9 mouse cellular contexts compared by ENCODE assay signal in genomic region chr9:62553366-62553940, GRCm38 (mm10). TPM values are rescaled to one million over a fixed set of nuclear protein-coding genes. Genes with fewer than 3 reads are reported as not detected.
DNase-seq lines count a peak whose midpoint lies in the region; ATAC-seq and TF ChIP-seq lines count a peak whose summit lies in the region.
"Had no signal": no experiment of that assay in that cellular context is flagged by ENCODE, and none has a peak within 500 bp of the region (broad histone marks: within the 10 kb centered on the region; RNA-seq: fewer than 3 reads in every experiment).

No protein-coding gene starts in this region.

- no peaks in the 10 kb centered on the region for H3K27me3 ChIP-seq in kidney, adult 2 months (replicated peaks; ENCODE audit: control insufficient read depth, insufficient read depth, low read length)
- no peaks in the 10 kb centered on the region for H3K27me3 ChIP-seq in kidney, embryonic 15.5 days
- H3K27me3 ChIP-seq in G1E (ENCODE audit: insufficient read depth, low read length): peaks cover 6% of the 10 kb centered on the region; the same call in 1 of the 2 replicates

- H3K4me2 ChIP-seq in kidney, embryonic 15.5 days: no peak overlapping the region

- H3K9me3 ChIP-seq in kidney, embryonic 15.5 days (replicated peaks): no peaks in the 10 kb centered on the region
- H3K9me3 ChIP-seq in G1E (replicated peaks): no peaks in the 10 kb centered on the region
- H3K9me3 ChIP-seq: megakaryocyte, embryonic 14.5 days had no signal

- no peak for TF ChIP-seq POLR2A in kidney, adult 2 months (IDR thresholded peaks at IDR 0.05; ENCODE audit: low read depth, low read length)
- no peak for TF ChIP-seq POLR2A in brain, embryonic 14.5 days (IDR thresholded peaks at IDR 0.05; ENCODE audit: borderline replicate concordance, extremely low read depth, insufficient read depth, insufficient read length, poor library complexity, severe bottlenecking)

- DNase-seq in kidney, adult 2 months: peak; percentile 58
- DNase-seq in G1E (ENCODE audit: low spot score): peak; percentile 50
- DNase-seq in brain, embryonic 14.5 days (ENCODE audit: low read depth): peak; percentile 76
- DNase-seq in gastrocnemius, adult 18-20 months (ENCODE audit: low spot score): peak; percentile 69
- DNase-seq in layer of hippocampus, postnatal 36 days: peak; percentile 75 to 80
- peak; percentile 63 for DNase-seq in ovary, postnatal 14 days (ENCODE audit: low spot score)

- 38% methylated on average over 7 of the region's 7 CpGs for WGBS in kidney, adult 2 months
- WGBS in kidney, embryonic 15.5 days: 39% methylated on average over 7 of the region's 7 CpGs

- H3K27ac ChIP-seq in kidney, adult 2 months (ENCODE audit: insufficient read depth, low read depth, low read length): no peak overlapping the region
- H3K27ac ChIP-seq in kidney, embryonic 15.5 days: no peak overlapping the region

- no peaks in the 10 kb centered on the region for H3K36me3 ChIP-seq in kidney, adult 2 months (ENCODE audit: control insufficient read depth, insufficient read depth, low read length)
- no peaks in the 10 kb centered on the region for H3K36me3 ChIP-seq in kidney, embryonic 15.5 days
- no peaks in the 10 kb centered on the region for H3K36me3 ChIP-seq in G1E (replicated peaks)

- TF ChIP-seq CTCF in kidney, adult 2 months (conservative IDR thresholded peaks at IDR 0.05; ENCODE audit: insufficient read depth, insufficient read length, low read depth, low read length): peak; percentile 82
- peak; percentile 58; the same call in 1 of the 2 replicates for TF ChIP-seq CTCF in G1E (IDR thresholded peaks at IDR 0.05; ENCODE audit: low read depth, low read length)
- peak; percentile 74 for TF ChIP-seq CTCF in brain, embryonic 14.5 days (IDR thresholded peaks at IDR 0.05; ENCODE audit: borderline replicate concordance, extremely low read depth, insufficient read depth, insufficient read length)

- ATAC-seq in kidney, embryonic 15.5 days (replicated peaks; ENCODE audit: low FRiP score): no peak
- ATAC-seq in G1E (ENCODE audit: extremely low read depth, insufficient number of reproducible peaks, low FRiP score, poor library complexity, severe bottlenecking): no peak
- ATAC-seq in erythroblast, adult 5-6 weeks (replicated peaks; ENCODE audit: low FRiP score, poor library complexity, severe bottlenecking): no peak

- H3K4me1 ChIP-seq in kidney, adult 2 months (ENCODE audit: control insufficient read depth, insufficient read depth, low read length): no peaks in the 10 kb centered on the region
- H3K4me1 ChIP-seq in kidney, embryonic 15.5 days: no peaks in the 10 kb centered on the region
- no peaks in the 10 kb centered on the region for H3K4me1 ChIP-seq in G1E (ENCODE audit: insufficient read depth, low read depth, low read length)

- no peak overlapping the region for H3K9ac ChIP-seq in kidney, embryonic 15.5 days

- no peak overlapping the region for H3K4me3 ChIP-seq in kidney, adult 2 months (ENCODE audit: insufficient read depth, low read depth, low read length)
- no peak overlapping the region for H3K4me3 ChIP-seq in kidney, embryonic 15.5 days (replicated peaks)
- no peak overlapping the region for H3K4me3 ChIP-seq in G1E (ENCODE audit: low read depth, low read length)
- H3K4me3 ChIP-seq: megakaryocyte, embryonic 14.5 days had no signal

RNA-seq across cellular contexts. Expression of gene Coro2b, which starts 16.6 kb away (rescaled TPM):
- 9.8 and 11.0 TPM in 2 replicates for polyA plus RNA-seq in kidney, adult 2 months (2012; rRNA removed)
- polyA plus RNA-seq in kidney, embryonic 15.5 days (2015; fragmentation: Nextera tagmentation; extraction: Ambion mirVana): 16.8 and 19.1 TPM in 2 replicates
- not detected in 2 replicates for total RNA-seq in G1E (2014; fragmentation: Nextera tagmentation)
- total RNA-seq in G1E (2017): 0.12 and 0.16 TPM in 2 replicates
- not detected in 2 replicates for polyA plus RNA-seq in G1E (2012)
- 67.4 and 92.7 TPM in 2 replicates for polyA plus RNA-seq in brain, embryonic 14.5 days (2012; rRNA removed)
- total RNA-seq in gastrocnemius, adult 18-20 months (2021): 1 to 10 TPM; 5.7 to 6.1 TPM
- total RNA-seq in layer of hippocampus, postnatal 36 days (2021): 100 to 1,000 TPM; 238 TPM
- total RNA-seq in erythroblast, adult 5-6 weeks (2015; ENCODE audit: low replicate concordance): 0.38 and 0.63 TPM in 2 replicates
- total RNA-seq in erythroblast, adult 5-6 weeks (2017; ENCODE audit: low replicate concordance): not detected in 2 replicates

Comparison
In these comparisons a context has a peak if more than half of its experiments do, and no peak if none do; other contexts are left out.
1. RNA of gene Coro2b, which starts 16.6 kb away (total RNA-seq): 238 TPM in layer of hippocampus, postnatal 36 days; 5.7 to 6.1 TPM in gastrocnemius, adult 18-20 months, 0.38 to 0.63 TPM in erythroblast, adult 5-6 weeks and 0.12 to 0.16 TPM in G1E; every median in the first group is over 10 times any median in the second.
2. Peak in every context shown above with its lines, with median percentiles within 50 percentile points of each other: DNase-seq and CTCF ChIP-seq.